Mouse (Mus musculus) bone marrow macrophage, adult 2 months (primary cell): Measurements from ENCODE around the gene Ccdc92.

Experiments used
- CTCF ChIP-seq: IDR thresholded peaks from 2 replicates; pipeline ENCODE4 v1.5.1; 2012; ENCODE audit warnings: low read depth, mild to moderate bottlenecking, low read length, moderate library complexity
- POLR2A ChIP-seq: IDR thresholded peaks from 2 replicates; pipeline ENCODE4 v1.6.1; 2012; ENCODE audit warnings: mild to moderate bottlenecking, low read depth, low read length, borderline replicate concordance

DNA sequence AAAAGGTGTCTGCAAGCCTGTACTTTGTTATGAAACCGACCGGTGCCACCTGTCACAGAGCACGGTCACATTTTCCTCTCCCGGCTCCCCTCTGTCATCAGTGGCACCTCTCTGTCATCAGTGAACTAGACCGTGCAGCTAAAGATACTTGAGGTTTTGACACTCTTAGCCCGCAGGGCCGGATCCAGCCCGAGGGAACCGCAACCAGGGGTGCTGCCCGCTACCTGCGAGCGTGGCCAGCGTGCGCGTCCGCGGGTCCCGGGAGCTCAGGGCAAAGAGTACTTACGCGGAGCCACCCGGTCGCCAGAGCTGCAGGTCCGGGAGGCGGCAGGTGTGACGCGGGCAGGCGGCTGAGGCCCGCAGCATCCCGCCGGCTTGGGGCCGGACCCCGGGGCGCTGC is 761 bp downstream of the Ccdc92 start:
- TF ChIP-seq CTCF (no peak), POLR2A (no peak)
